Mouse (Mus musculus) myocyte (in vitro differentiated cells): ENCODE measurements around the gene Dock1. TPM values are rescaled to one million over a fixed set of nuclear protein-coding genes. Genes with fewer than 3 reads are reported as not detected.

Source experiments
- H3K27me3 ChIP-seq: one replicate; pipeline ENCODE4 v1.6.1; 2011; ENCODE audit not compliant: control insufficient read depth, insufficient read depth, insufficient read length
- H3K36me3 ChIP-seq: one replicate; pipeline ENCODE4 v1.6.1; 2011; ENCODE audit not compliant: control insufficient read depth, insufficient read depth
- H3K4me2 ChIP-seq: one replicate; pipeline ENCODE4 v1.6.1; 2011; ENCODE audit warnings: low read depth, control low read depth
- H3K4me3 ChIP-seq: one replicate; pipeline ENCODE4 v1.5.1; 2011; ENCODE audit warnings: mild to moderate bottlenecking, control low read depth, moderate library complexity
- H3K79me2 ChIP-seq: one replicate; pipeline ENCODE4 v1.6.1; 2011; ENCODE audit not compliant: control insufficient read depth, insufficient read depth
- H3ac ChIP-seq: one replicate; pipeline ENCODE4 v1.6.1; 2011; ENCODE audit not compliant: control insufficient read depth, insufficient read length
- CEBPB ChIP-seq: IDR thresholded peaks from 2 replicates; pipeline ENCODE4 v1.6.1; 2011; ENCODE audit warnings: mild to moderate bottlenecking, moderate library complexity; ENCODE audit not compliant: poor library complexity, insufficient read depth, severe bottlenecking
- E2F4 ChIP-seq: IDR thresholded peaks from one replicate; pipeline ENCODE4 v1.6.1; 2011; ENCODE audit warnings: mild to moderate bottlenecking, control low read depth, moderate library complexity; ENCODE audit not compliant: insufficient read depth
- MAX ChIP-seq: IDR thresholded peaks from one replicate; pipeline ENCODE4 v1.6.1; 2011; ENCODE audit warnings: low read depth, mild to moderate bottlenecking, control low read depth
- MYOD1 ChIP-seq, 3 experiments: IDR thresholded peaks; one replicate each; pipeline ENCODE4 v1.6.1; 2011; ENCODE audit warnings: control low read depth in 2 of 3, low read depth in 2 of 3, mild to moderate bottlenecking in 2 of 3, moderate library complexity in 1 of 3; ENCODE audit not compliant: insufficient read length in 2 of 3, control insufficient read depth in 1 of 3
- MYOG ChIP-seq, 3 experiments: IDR thresholded peaks; one replicate each; pipeline ENCODE4 v1.6.1; 2011; ENCODE audit warnings: control low read depth in 2 of 3, low read depth in 2 of 3, mild to moderate bottlenecking in 2 of 3; ENCODE audit not compliant: insufficient read length in 2 of 3, control insufficient read depth in 1 of 3, insufficient read depth in 1 of 3
- POLR2A ChIP-seq: IDR thresholded peaks from one replicate; pipeline ENCODE4 v1.6.1; 2011; ENCODE audit warnings: low read depth, mild to moderate bottlenecking, control low read depth, moderate library complexity; ENCODE audit not compliant: insufficient read length
- POLR2AphosphoS2 ChIP-seq: IDR thresholded peaks from one replicate; pipeline ENCODE4 v1.6.1; 2011; ENCODE audit warnings: low read depth, control low read depth; ENCODE audit not compliant: insufficient read length
- REST ChIP-seq: IDR thresholded peaks from one replicate; pipeline ENCODE4 v1.6.1; 2011; ENCODE audit warnings: mild to moderate bottlenecking, control low read depth, moderate library complexity; ENCODE audit not compliant: insufficient read depth, insufficient read length
- SRF ChIP-seq: IDR thresholded peaks from one replicate; pipeline ENCODE4 v1.6.1; 2011; ENCODE audit warnings: low read depth; ENCODE audit not compliant: control insufficient read depth, insufficient read length
- TCF12 ChIP-seq: IDR thresholded peaks from one replicate; pipeline ENCODE4 v1.6.1; 2011; ENCODE audit warnings: mild to moderate bottlenecking, control low read depth; ENCODE audit not compliant: poor library complexity, insufficient read depth, severe bottlenecking
- TCF3 ChIP-seq: IDR thresholded peaks from one replicate; pipeline ENCODE4 v1.6.1; 2011; ENCODE audit warnings: low read depth, control low read depth; ENCODE audit not compliant: insufficient read length
- USF1 ChIP-seq: IDR thresholded peaks from one replicate; pipeline ENCODE4 v1.6.1; 2011; ENCODE audit warnings: low read depth, mild to moderate bottlenecking, control low read depth, moderate library complexity
- polyA plus RNA-seq: library from polyadenylated mRNA; unstranded; fragments of >200 nt; fragmentation: generic; extraction: Trizol; gene quantifications from one replicate; pipeline ENCODE4 v1.2.1, GENCODE M21; 2012; ENCODE audit warnings: missing spikeins

Dock1 gene
- polyA plus RNA-seq, 1 experiment: 6.2 TPM

DNA sequence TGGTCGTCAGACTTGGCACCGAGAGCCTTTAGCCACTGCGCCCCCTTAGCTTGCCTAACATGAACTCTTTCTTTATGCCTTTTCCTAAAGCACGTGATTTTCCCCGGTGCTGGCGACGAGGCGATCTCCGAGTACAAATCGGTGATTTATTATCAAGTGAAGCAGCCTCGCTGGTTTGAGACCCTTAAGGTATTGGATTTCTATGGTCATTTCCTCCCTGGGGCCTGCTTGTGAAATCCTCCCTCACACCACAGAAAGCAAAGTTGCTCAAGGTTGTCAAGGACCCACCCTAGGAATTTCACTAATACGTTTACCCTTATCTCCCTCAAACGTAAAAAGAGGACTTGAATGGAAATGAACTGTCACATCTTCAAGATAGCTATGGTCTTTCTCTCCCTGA, 94.7 kb downstream of the Dock1 start:
- Histone ChIP-seq H3K36me3 (peaks cover 6% of the 10 kb centered on the region), H3K4me3 (no peak overlapping the region), H3ac (no peak overlapping the region), H3K79me2 (no peaks in the 10 kb centered on the region), H3K27me3 (no peaks in the 10 kb centered on the region), H3K4me2 (no peak overlapping the region)
- TF ChIP-seq TCF12 (no peak), POLR2AphosphoS2 (no peak), MYOD1 (IDR thresholded peaks at IDR 0.05; ENCODE audit: control insufficient read depth in 1 of 3, insufficient read length in 2 of 3, low read depth in 2 of 3) (no peak), TCF3 (no peak), E2F4 (no peak), REST (no peak), CEBPB (no peak), MAX (no peak), POLR2A (no peak), USF1 (no peak), SRF (no peak), MYOG (IDR thresholded peaks at IDR 0.05; ENCODE audit: control insufficient read depth in 1 of 3, insufficient read depth in 1 of 3, insufficient read length in 2 of 3, low read depth in 2 of 3) (no peak)

DNA sequence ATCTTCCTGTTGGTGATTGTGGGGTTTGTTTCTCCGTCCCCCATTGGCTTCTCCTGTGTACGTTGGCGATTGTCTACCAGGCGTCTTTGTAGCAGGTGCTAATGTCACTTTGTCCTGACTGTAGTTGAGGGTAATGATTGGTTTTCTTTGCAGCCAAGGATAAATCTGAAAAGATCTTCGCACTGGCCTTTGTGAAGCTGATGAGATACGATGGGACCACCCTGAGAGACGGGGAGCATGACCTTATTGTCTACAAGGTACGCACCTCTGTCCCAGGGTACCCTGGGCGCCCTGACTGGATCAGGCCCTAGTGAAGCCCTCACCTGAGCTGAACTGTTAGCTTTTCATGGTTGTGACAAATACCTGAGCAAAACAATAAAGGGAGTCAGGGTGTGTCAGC, 100.9 kb downstream of the Dock1 start:
- no peak overlapping the region for H3K4me2 ChIP-seq
- no peaks in the 10 kb centered on the region for H3K79me2 ChIP-seq
- H3K36me3 ChIP-seq: peaks cover 7% of the 10 kb centered on the region
- TF ChIP-seq MYOD1 (IDR thresholded peaks at IDR 0.05; ENCODE audit: control insufficient read depth in 1 of 3, insufficient read length in 2 of 3, low read depth in 2 of 3) (no peak), E2F4 (no peak), USF1 (no peak), CEBPB (no peak), TCF3 (no peak), MYOG (IDR thresholded peaks at IDR 0.05; ENCODE audit: control insufficient read depth in 1 of 3, insufficient read depth in 1 of 3, insufficient read length in 2 of 3, low read depth in 2 of 3) (no peak), POLR2A (no peak), MAX (no peak), TCF12 (no peak), REST (no peak), SRF (no peak), POLR2AphosphoS2 (no peak)
- no peak overlapping the region for H3K4me3 ChIP-seq
- no peak overlapping the region for H3ac ChIP-seq
- H3K27me3 ChIP-seq: no peaks in the 10 kb centered on the region

- Histone ChIP-seq H3K27me3 (no peaks in the 10 kb centered on the region), H3K36me3 (peaks cover 7% of the 10 kb centered on the region), H3K4me2 (no peak overlapping the region), H3ac (no peak overlapping the region), H3K4me3 (no peak overlapping the region), H3K79me2 (no peaks in the 10 kb centered on the region)
- TF ChIP-seq CEBPB: no peak
- TF ChIP-seq MYOD1 (IDR thresholded peaks at IDR 0.05; ENCODE audit: control insufficient read depth in 1 of 3, insufficient read length in 2 of 3, low read depth in 2 of 3): no peak
- no peak for TF ChIP-seq MYOG (IDR thresholded peaks at IDR 0.05; ENCODE audit: control insufficient read depth in 1 of 3, insufficient read depth in 1 of 3, insufficient read length in 2 of 3, low read depth in 2 of 3)
- TF ChIP-seq USF1: no peak
- TF ChIP-seq TCF3: no peak
- TF ChIP-seq TCF12: no peak
- TF ChIP-seq POLR2AphosphoS2: no peak
- TF ChIP-seq SRF: no peak
- no peak for TF ChIP-seq REST
- TF ChIP-seq E2F4: no peak
- no peak for TF ChIP-seq MAX
- TF ChIP-seq POLR2A: no peak
These were observed 101.9 kb downstream of the Dock1 start for GRCm38 (mm10) chr7:134772363-134772762.

DNA sequence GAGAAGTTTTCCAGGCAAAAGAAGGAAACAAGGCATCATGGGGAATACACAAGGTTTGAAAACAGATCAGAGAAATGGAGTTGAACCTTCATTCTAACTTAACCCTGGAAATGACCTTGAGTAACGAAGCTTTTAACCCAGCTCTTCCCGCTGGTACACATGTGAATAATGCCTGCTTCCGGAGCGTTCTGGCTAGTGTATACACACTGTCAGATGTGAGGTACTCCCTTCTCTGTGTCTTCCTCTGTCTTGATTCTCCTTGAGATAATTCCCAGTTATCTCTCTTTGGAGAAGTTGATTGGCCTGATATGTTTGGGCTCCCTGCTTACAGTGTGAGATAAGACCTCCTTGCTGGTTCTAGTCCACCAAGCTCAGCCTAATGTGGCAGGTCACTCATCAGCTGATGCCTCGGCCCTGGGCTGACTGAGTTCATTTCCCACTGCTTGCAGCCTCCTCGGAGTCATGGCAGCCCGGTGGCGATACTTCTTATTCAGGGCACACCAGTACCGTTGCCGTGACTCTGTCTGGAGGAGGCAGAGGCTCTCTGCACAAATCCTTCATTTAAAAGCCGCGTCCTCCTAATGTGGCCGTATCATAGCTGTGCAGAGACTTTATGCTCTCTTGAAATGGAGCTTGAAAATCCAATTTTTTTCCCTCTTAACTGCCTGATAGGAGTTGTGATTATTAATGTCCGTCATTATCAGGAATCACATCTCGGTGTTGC, 102.6 kb downstream of the Dock1 start:
- peaks cover 7% of the 10 kb centered on the region for H3K36me3 ChIP-seq

More for the DNA sequence above, 102.6 kb downstream of the Dock1 start:
- Histone ChIP-seq H3K4me2 (peak overlapping the region; percentile 2), H3K27me3 (no peaks in the 10 kb centered on the region), H3K79me2 (no peaks in the 10 kb centered on the region), H3K4me3 (no peak overlapping the region), H3ac (no peak overlapping the region)
- no peak for TF ChIP-seq POLR2AphosphoS2
- TF ChIP-seq TCF12: no peak
- TF ChIP-seq SRF: no peak
- no peak for TF ChIP-seq E2F4
- no peak for TF ChIP-seq REST
